Mouse (Mus musculus) bone marrow macrophage, adult 2 months (primary cell): Measurements from ENCODE around the gene Erich3.

Source experiments
- CTCF ChIP-seq: IDR thresholded peaks from 2 replicates; pipeline ENCODE4 v1.5.1; 2012; ENCODE audit warnings: low read depth, mild to moderate bottlenecking, low read length, moderate library complexity
- POLR2A ChIP-seq: IDR thresholded peaks from 2 replicates; pipeline ENCODE4 v1.6.1; 2012; ENCODE audit warnings: mild to moderate bottlenecking, low read depth, low read length, borderline replicate concordance

DNA sequence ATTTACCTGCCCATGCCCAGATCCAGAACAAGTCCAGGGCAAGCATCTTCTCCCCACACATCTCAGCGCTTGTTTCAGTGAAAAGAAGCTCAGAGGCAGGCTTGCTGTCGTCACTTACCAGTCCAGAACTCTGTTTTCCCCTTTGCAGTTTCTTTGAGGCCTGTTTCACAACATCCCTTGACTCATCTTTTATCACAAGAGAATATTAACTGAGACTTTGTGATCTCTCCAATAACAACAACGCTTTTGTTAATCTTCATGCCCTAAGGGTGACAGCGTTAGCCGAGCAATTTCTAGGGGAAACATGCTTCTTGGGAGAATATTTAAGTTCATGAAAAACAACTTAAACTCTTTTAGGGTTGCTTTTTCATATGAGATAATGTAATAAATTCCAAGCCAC is 7.9 kb upstream of the Erich3 start:
- TF ChIP-seq POLR2A: no peak
- no peak for TF ChIP-seq CTCF
